Mouse (Mus musculus) urinary bladder, postnatal 14 days (tissue): ENCODE measurements around the gene Gabra5.

Experiments
- DNase-seq: peaks from one replicate; pipeline ENCODE4 v3.0.0; 2021; ENCODE audit warnings: low spot score

Gabra5 gene

GRCm38 (mm10) chr7:57386517-57387340, 123.1 kb downstream of the Gabra5 start, which contains the start of gene Gabrg3:
Gabrg3 (minus strand) TSS chr7:57387188.
- no peak for DNase-seq

- no peak for DNase-seq
Measured at GRCm38 (mm10) chr7:57384112-57384511, 125.7 kb downstream of the Gabra5 start.

- DNase-seq, result no peak
Measured at GRCm38 (mm10) chr7:57366013-57366390, 143.9 kb downstream of the Gabra5 start.

- no peak for DNase-seq
Measured at GRCm38 (mm10) chr7:57365134-57366012, 144.5 kb downstream of the Gabra5 start.

DNA sequence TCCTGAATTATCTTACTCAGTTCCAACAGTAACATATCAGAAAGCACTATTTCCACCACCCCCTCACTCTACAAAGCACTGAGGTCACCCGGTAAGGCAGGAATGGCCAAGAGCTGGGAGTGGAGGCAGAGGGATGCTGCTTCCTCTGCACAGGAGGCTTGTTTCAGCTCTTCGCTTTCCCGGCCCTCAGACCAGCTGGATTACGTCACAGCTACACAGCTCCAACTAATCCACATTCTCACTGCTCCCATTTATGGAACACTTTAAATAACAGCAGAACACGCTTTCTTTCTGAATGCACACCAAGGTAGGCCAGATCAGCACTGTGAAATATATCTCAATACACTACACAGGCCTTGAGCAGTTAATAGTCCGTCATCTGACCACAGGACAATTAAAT, 146.0 kb downstream of the Gabra5 start:
- DNase-seq, result no peak

- no peak for DNase-seq
Measured at GRCm38 (mm10) chr7:57357871-57358540, 151.9 kb downstream of the Gabra5 start.
